Mouse (Mus musculus): ENCODE results near the gene Jchain. TPM values are rescaled to one million over a fixed set of nuclear protein-coding genes. Genes with fewer than 3 reads are reported as not detected.

Gene Jchain
- polyA plus RNA-seq, 1 experiment from 2014 or later: 0.34 TPM

GRCm38 (mm10) chr5:88540845-88541244 lies 13.2 kb upstream of the Jchain start:
- Histone ChIP-seq H3K9me3 (ENCODE audit: control insufficient read depth, low read length) (no peaks in the 10 kb centered on the region), H3K9ac (ENCODE audit: low read length) (no peak overlapping the region), H3K36me3 (ENCODE audit: control insufficient read depth, insufficient read depth, low read length) (no peaks in the 10 kb centered on the region), H3K27me3 (ENCODE audit: control insufficient read depth, insufficient read depth, low read length) (no peaks in the 10 kb centered on the region), H3K4me3 (ENCODE audit: low read depth, low read length) (no peak overlapping the region), H3K27ac (ENCODE audit: low read depth, low read length) (no peak overlapping the region), H3K4me1 (ENCODE audit: control insufficient read depth, insufficient read depth, low read length) (no peaks in the 10 kb centered on the region), H3K4me2 (no peak overlapping the region)
- ATAC-seq (ENCODE audit: low FRiP score) (no peak), DNase-seq (ENCODE audit: low spot score, missing footprints) (no peak)

- H3K36me3 ChIP-seq (ENCODE audit: control insufficient read depth, insufficient read depth, low read length): no peaks in the 10 kb centered on the region
- no peak overlapping the region for H3K4me3 ChIP-seq (ENCODE audit: low read depth, low read length)
- H3K9me3 ChIP-seq (ENCODE audit: control insufficient read depth, low read length): no peaks in the 10 kb centered on the region
- no peak for DNase-seq (ENCODE audit: low spot score, missing footprints)
- H3K27me3 ChIP-seq (ENCODE audit: control insufficient read depth, insufficient read depth, low read length): no peaks in the 10 kb centered on the region
- H3K4me2 ChIP-seq: no peak overlapping the region
- no peak overlapping the region for H3K9ac ChIP-seq (ENCODE audit: low read length)
- H3K27ac ChIP-seq (ENCODE audit: low read depth, low read length): no peak overlapping the region
- H3K4me1 ChIP-seq (ENCODE audit: control insufficient read depth, insufficient read depth, low read length): no peaks in the 10 kb centered on the region
- WGBS: 80% methylated on average over 3 of the region's 3 CpGs
- no peak for ATAC-seq (ENCODE audit: low FRiP score)
Measured at GRCm38 (mm10) chr5:88534697-88535096, 7.0 kb upstream of the Jchain start.

GRCm38 (mm10) chr5:88530908-88531307 lies 3.2 kb upstream of the Jchain start:
- Histone ChIP-seq H3K9me3 (ENCODE audit: control insufficient read depth, low read length) (no peaks in the 10 kb centered on the region), H3K27me3 (ENCODE audit: control insufficient read depth, insufficient read depth, low read length) (no peaks in the 10 kb centered on the region), H3K36me3 (ENCODE audit: control insufficient read depth, insufficient read depth, low read length) (no peaks in the 10 kb centered on the region), H3K4me2 (no peak overlapping the region), H3K4me3 (ENCODE audit: low read depth, low read length) (no peak overlapping the region), H3K4me1 (ENCODE audit: control insufficient read depth, insufficient read depth, low read length) (no peaks in the 10 kb centered on the region), H3K9ac (ENCODE audit: low read length) (no peak overlapping the region), H3K27ac (ENCODE audit: low read depth, low read length) (no peak overlapping the region)
- 66% methylated on average over 1 of the region's 1 CpGs for WGBS
- DNase-seq (ENCODE audit: low spot score, missing footprints) (no peak), ATAC-seq (ENCODE audit: low FRiP score) (no peak)

- H3K9ac ChIP-seq (ENCODE audit: low read length): no peak overlapping the region
- no peaks in the 10 kb centered on the region for H3K27me3 ChIP-seq (ENCODE audit: control insufficient read depth, insufficient read depth, low read length)
- H3K4me3 ChIP-seq (ENCODE audit: low read depth, low read length): no peak overlapping the region
- no peaks in the 10 kb centered on the region for H3K4me1 ChIP-seq (ENCODE audit: control insufficient read depth, insufficient read depth, low read length)
- no peaks in the 10 kb centered on the region for H3K9me3 ChIP-seq (ENCODE audit: control insufficient read depth, low read length)
- DNase-seq (ENCODE audit: low spot score, missing footprints): peak; percentile 91
- no peak overlapping the region for H3K4me2 ChIP-seq
- peak; percentile 59 for ATAC-seq (ENCODE audit: low FRiP score)
- no peak overlapping the region for H3K27ac ChIP-seq (ENCODE audit: low read depth, low read length)
- H3K36me3 ChIP-seq (ENCODE audit: control insufficient read depth, insufficient read depth, low read length): no peaks in the 10 kb centered on the region
- 12% methylated on average over 2 of the region's 2 CpGs for WGBS
Measured at GRCm38 (mm10) chr5:88519232-88519631, 8.5 kb downstream of the Jchain start.

GRCm38 (mm10) chr5:88508990-88509389 lies 18.7 kb downstream of the Jchain start:
- Histone ChIP-seq H3K9me3 (ENCODE audit: control insufficient read depth, low read length) (no peaks in the 10 kb centered on the region), H3K4me2 (no peak overlapping the region), H3K9ac (ENCODE audit: low read length) (no peak overlapping the region), H3K27ac (ENCODE audit: low read depth, low read length) (no peak overlapping the region), H3K27me3 (ENCODE audit: control insufficient read depth, insufficient read depth, low read length) (no peaks in the 10 kb centered on the region), H3K36me3 (ENCODE audit: control insufficient read depth, insufficient read depth, low read length) (no peaks in the 10 kb centered on the region), H3K4me3 (ENCODE audit: low read depth, low read length) (no peak overlapping the region), H3K4me1 (ENCODE audit: control insufficient read depth, insufficient read depth, low read length) (no peaks in the 10 kb centered on the region)
- ATAC-seq (ENCODE audit: low FRiP score) (no peak), DNase-seq (ENCODE audit: low spot score, missing footprints) (no peak)
- 82% methylated on average over 1 of the region's 1 CpGs for WGBS

- WGBS: 68% methylated on average over 1 of the region's 1 CpGs
- no peak overlapping the region for H3K9ac ChIP-seq (ENCODE audit: low read length)
- H3K4me1 ChIP-seq (ENCODE audit: control insufficient read depth, insufficient read depth, low read length): no peaks in the 10 kb centered on the region
- H3K9me3 ChIP-seq (ENCODE audit: control insufficient read depth, low read length): no peaks in the 10 kb centered on the region
- no peak overlapping the region for H3K4me3 ChIP-seq (ENCODE audit: low read depth, low read length)
- no peak for ATAC-seq (ENCODE audit: low FRiP score)
- no peak for DNase-seq (ENCODE audit: low spot score, missing footprints)
- no peak overlapping the region for H3K27ac ChIP-seq (ENCODE audit: low read depth, low read length)
- H3K4me2 ChIP-seq: no peak overlapping the region
- H3K27me3 ChIP-seq (ENCODE audit: control insufficient read depth, insufficient read depth, low read length): no peaks in the 10 kb centered on the region
- H3K36me3 ChIP-seq (ENCODE audit: control insufficient read depth, insufficient read depth, low read length): no peaks in the 10 kb centered on the region
Measured at GRCm38 (mm10) chr5:88508555-88508954, 19.1 kb downstream of the Jchain start.

GRCm38 (mm10) chr5:88499781-88500180 lies 27.9 kb downstream of the Jchain start:
- WGBS: 88% methylated on average over 3 of the region's 3 CpGs
- no peak overlapping the region for H3K27ac ChIP-seq (ENCODE audit: low read depth, low read length)

GRCm38 (mm10) chr5:88491111-88491510 lies 36.6 kb downstream of the Jchain start:
- WGBS: 68% methylated on average over 5 of the region's 5 CpGs
- ATAC-seq (ENCODE audit: low FRiP score): no peak
- no peaks in the 10 kb centered on the region for H3K9me3 ChIP-seq (ENCODE audit: control insufficient read depth, low read length)

More at GRCm38 (mm10) chr5:88499781-88500180, 27.9 kb downstream of the Jchain start:
- H3K4me1 ChIP-seq (ENCODE audit: control insufficient read depth, insufficient read depth, low read length): no peaks in the 10 kb centered on the region
- ATAC-seq (ENCODE audit: low FRiP score): 0 out of 2 replicates have a peak, but pooled peaks have one; percentile 14
- no peaks in the 10 kb centered on the region for H3K27me3 ChIP-seq (ENCODE audit: control insufficient read depth, insufficient read depth, low read length)
- no peak for DNase-seq (ENCODE audit: low spot score, missing footprints)
- no peak overlapping the region for H3K4me3 ChIP-seq (ENCODE audit: low read depth, low read length)
- no peaks in the 10 kb centered on the region for H3K9me3 ChIP-seq (ENCODE audit: control insufficient read depth, low read length)
- no peak overlapping the region for H3K4me2 ChIP-seq
- H3K9ac ChIP-seq (ENCODE audit: low read length): no peak overlapping the region
- no peaks in the 10 kb centered on the region for H3K36me3 ChIP-seq (ENCODE audit: control insufficient read depth, insufficient read depth, low read length)

GRCm38 (mm10) chr5:88489004-88489403 lies 38.7 kb downstream of the Jchain start:
- Histone ChIP-seq H3K4me3 (ENCODE audit: low read depth, low read length) (no peak overlapping the region), H3K4me2 (no peak overlapping the region), H3K9me3 (ENCODE audit: control insufficient read depth, low read length) (no peaks in the 10 kb centered on the region), H3K9ac (ENCODE audit: low read length) (no peak overlapping the region), H3K27me3 (ENCODE audit: control insufficient read depth, insufficient read depth, low read length) (no peaks in the 10 kb centered on the region), H3K36me3 (ENCODE audit: control insufficient read depth, insufficient read depth, low read length) (no peaks in the 10 kb centered on the region), H3K4me1 (ENCODE audit: control insufficient read depth, insufficient read depth, low read length) (no peaks in the 10 kb centered on the region), H3K27ac (ENCODE audit: low read depth, low read length) (no peak overlapping the region)
- DNase-seq (ENCODE audit: low spot score, missing footprints) (no peak), ATAC-seq (ENCODE audit: low FRiP score) (no peak)
- 85% methylated on average over 2 of the region's 2 CpGs for WGBS

More at GRCm38 (mm10) chr5:88491111-88491510, 36.6 kb downstream of the Jchain start:
- Histone ChIP-seq H3K27ac (ENCODE audit: low read depth, low read length) (no peak overlapping the region), H3K36me3 (ENCODE audit: control insufficient read depth, insufficient read depth, low read length) (no peaks in the 10 kb centered on the region), H3K9ac (ENCODE audit: low read length) (no peak overlapping the region), H3K27me3 (ENCODE audit: control insufficient read depth, insufficient read depth, low read length) (no peaks in the 10 kb centered on the region), H3K4me2 (no peak overlapping the region), H3K4me1 (ENCODE audit: control insufficient read depth, insufficient read depth, low read length) (no peaks in the 10 kb centered on the region), H3K4me3 (ENCODE audit: low read depth, low read length) (no peak overlapping the region)
- DNase-seq (ENCODE audit: low spot score, missing footprints): no peak

- H3K4me1 ChIP-seq (ENCODE audit: control insufficient read depth, insufficient read depth, low read length): no peaks in the 10 kb centered on the region
- H3K27me3 ChIP-seq (ENCODE audit: control insufficient read depth, insufficient read depth, low read length): no peaks in the 10 kb centered on the region
- no peak within 1 kb of the TSS for H3K4me2 ChIP-seq
- no peak within 1 kb of the TSS for H3K4me3 ChIP-seq (ENCODE audit: low read depth, low read length)
- H3K9ac ChIP-seq (ENCODE audit: low read length): no peak within 1 kb of the TSS
- no peak within 1 kb of the TSS for H3K27ac ChIP-seq (ENCODE audit: low read depth, low read length)
- DNase-seq (ENCODE audit: low spot score, missing footprints) (no peak), ATAC-seq (ENCODE audit: low FRiP score) (no peak)
- H3K9me3 ChIP-seq (ENCODE audit: control insufficient read depth, low read length): no peaks in the 10 kb centered on the region
- H3K36me3 ChIP-seq (ENCODE audit: control insufficient read depth, insufficient read depth, low read length): no peaks in the 10 kb centered on the region
Measured at GRCm38 (mm10) chr5:88487675-88488074, 40.0 kb downstream of the Jchain start, which contains the start of gene Enam. Gene Enam, plus strand, starts transcription at chr5:88487975.

Data from midbrain, embryonic 11.5 days (tissue).